Mouse (Mus musculus): Measurements from ENCODE around the gene Pgrmc1. TPM values are rescaled to one million over a fixed set of nuclear protein-coding genes. Genes with fewer than 3 reads are reported as not detected.
"Not testable (repeated sequence)": the region's sequence is repeated elsewhere in the genome, so short reads cannot be mapped to it uniquely, and the experiment has no call there.

Pgrmc1 gene
- polyA plus RNA-seq, 1 experiment from 2014 or later: 154 TPM

DNA sequence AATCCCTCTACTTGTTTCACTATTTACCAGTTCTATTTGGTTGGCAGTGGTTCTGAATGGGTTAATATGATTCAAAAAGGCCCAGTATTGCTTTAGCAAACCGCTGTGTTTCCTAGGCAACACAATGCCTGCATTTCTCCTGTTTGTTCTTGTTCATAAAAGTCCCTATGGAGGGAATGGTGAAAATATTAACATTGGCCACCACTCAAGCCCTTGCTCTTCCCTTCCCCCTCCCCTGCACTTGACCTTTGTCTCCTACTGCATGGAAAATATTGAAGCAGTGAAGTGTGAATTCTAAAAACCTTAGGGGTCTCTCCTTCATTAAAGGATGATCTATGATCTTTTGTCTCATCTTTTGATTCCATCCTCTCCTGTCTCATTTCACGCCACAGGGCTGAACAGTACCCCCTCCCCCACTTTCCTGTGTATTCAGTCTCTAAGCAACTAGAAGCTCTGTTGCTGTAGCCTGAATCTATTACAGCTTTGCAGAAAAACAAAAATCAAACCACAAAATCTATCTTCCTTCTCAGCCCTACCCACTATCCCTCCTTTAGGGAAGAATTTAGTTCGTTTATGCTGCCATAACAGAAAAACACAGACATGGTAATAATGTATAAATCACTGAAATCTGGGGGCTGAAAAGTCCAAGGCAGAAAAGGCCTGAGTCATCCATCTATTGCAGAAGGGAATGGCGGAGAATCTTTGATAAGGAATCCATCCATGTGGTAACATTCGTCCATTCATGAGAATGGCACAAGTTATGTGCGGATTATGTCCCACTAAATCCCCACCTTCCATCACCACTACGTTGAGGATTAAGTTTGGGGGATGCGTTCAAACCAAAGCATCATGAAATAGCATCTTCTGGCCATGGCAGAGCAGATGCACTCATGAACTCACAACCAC lies 10.4 kb upstream of the Pgrmc1 start:
- CTCF ChIA-PET: no interaction called here
- TF ChIP-seq CTCF (IDR thresholded peaks at IDR 0.05): no peak
- POLR2A ChIA-PET: no interaction called here
- in situ Hi-C loops (cut with MboI; ENCODE audit: low pct_unique_long_range_greater_than_20kb): no loop called here
- H3K27me3 ChIP-seq: peaks cover 30% of the 10 kb centered on the region
- DNase-seq (ENCODE audit: low read depth, low spot score): no peak
- no peak for ATAC-seq

DNA sequence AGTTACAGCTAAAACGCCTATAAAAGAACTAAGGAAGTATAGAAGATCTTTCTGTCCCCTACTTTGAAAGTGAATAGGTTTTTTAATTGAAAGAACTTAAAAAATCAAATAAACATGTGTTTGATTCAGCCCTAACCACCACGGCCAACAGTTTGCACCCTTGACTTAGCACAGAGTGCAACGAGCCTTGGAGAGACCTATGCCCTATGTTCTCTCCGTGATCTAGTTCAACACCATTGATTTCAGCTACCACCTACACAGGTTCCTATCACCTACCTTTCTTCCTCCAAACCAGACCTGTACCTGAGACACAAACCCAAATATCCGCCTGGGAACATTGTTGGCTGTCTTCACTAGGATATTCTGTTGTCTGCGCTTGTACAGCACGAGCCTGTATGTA lies 7.7 kb upstream of the Pgrmc1 start:
- DNase-seq (ENCODE audit: low read depth, low spot score) (no peak), ATAC-seq (no peak)
- POLR2A ChIA-PET: interaction anchor here (0.7 kb wide), 1 partner anchor 11 kb away, joined by 4 read pairs; no protein-coding TSS in a partner anchor
- CTCF ChIA-PET: no interaction called here
- in situ Hi-C loops (cut with MboI; ENCODE audit: low pct_unique_long_range_greater_than_20kb): no loop called here
- no peak for TF ChIP-seq CTCF (IDR thresholded peaks at IDR 0.05)
- peaks cover 35% of the 10 kb centered on the region for H3K27me3 ChIP-seq

DNA sequence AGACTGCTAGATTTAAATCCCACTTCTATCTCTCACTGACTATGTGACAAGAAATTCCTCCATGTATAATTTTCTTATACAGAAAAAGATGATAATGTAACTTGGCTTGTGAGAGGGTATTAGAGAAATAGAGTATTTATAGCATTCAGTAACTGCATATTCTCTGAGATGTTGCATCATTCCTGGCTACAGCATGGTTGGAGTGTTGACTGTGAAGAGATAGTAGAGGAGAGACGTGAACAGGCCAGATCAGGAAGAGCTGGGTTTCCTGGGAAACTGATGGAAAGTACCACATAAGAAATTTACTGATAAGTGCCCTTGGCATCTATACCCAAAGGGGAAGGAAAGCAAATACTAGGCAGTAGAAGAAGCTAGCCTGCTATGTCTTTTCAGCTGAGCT lies 6.9 kb upstream of the Pgrmc1 start:
- in situ Hi-C loops (cut with MboI; ENCODE audit: low pct_unique_long_range_greater_than_20kb): no loop called here
- H3K27me3 ChIP-seq: peaks cover 31% of the 10 kb centered on the region
- DNase-seq (ENCODE audit: low read depth, low spot score): no peak

DNA sequence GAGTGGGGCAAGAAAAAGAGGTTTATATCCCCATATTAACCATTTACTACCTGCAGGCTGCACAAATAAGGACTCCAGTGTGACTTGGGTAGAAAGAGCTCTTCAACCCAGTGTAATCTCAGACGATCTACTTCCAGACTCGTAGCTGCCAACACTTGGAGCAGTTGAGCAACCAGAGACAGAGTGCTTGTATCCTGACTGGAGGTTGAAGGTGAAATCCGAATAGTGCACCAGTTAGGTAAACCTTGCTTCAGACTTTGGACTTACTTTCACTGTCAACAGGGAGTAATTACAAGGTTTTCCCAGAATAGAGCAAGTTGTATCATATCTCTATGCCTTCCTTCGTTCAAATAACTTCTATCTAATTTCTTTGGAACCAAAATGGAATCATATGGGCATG lies 6.5 kb upstream of the Pgrmc1 start:
- DNase-seq (ENCODE audit: low read depth, low spot score): no peak
- ATAC-seq: no peak
- TF ChIP-seq CTCF (IDR thresholded peaks at IDR 0.05): no peak
- POLR2A ChIA-PET: no interaction called here
- peaks cover 29% of the 10 kb centered on the region for H3K27me3 ChIP-seq
- in situ Hi-C loops (cut with MboI; ENCODE audit: low pct_unique_long_range_greater_than_20kb): no loop called here
- CTCF ChIA-PET: interaction anchor here (1.3 kb wide), 1 partner anchor 11 kb away, joined by 4 read pairs; no protein-coding TSS in a partner anchor

More for the DNA sequence above, 6.9 kb upstream of the Pgrmc1 start:
- no peak for TF ChIP-seq CTCF (IDR thresholded peaks at IDR 0.05)
- no peak for ATAC-seq
- ChIA-PET POLR2A (no interaction called here), CTCF (interaction anchor here (1.3 kb wide), 1 partner anchor 11 kb away, joined by 4 read pairs; no protein-coding TSS in a partner anchor)

DNA sequence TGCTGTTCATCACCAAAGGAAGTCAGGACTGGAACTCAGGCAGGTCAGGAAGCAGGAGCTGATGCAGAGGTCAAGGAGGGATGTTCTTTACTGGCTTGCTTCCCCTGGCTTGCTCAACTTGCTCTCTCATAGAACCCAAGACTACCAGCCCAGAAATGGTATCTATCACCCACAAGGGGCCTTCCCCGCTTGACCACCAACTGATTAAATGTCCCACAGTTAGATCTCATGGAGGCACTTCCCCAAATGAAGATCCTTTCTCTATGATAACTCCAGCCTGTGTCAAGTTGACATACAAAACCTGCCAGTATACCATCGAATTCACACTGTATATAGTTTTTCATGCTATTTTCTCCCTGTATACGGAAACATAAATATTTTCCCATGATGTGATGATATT lies 2.8 kb upstream of the Pgrmc1 start:
- in situ Hi-C loops (cut with MboI; ENCODE audit: low pct_unique_long_range_greater_than_20kb): no loop called here
- TF ChIP-seq CTCF (IDR thresholded peaks at IDR 0.05): no peak
- ChIA-PET POLR2A (no interaction called here), CTCF (no interaction called here)
- peaks cover 23% of the 10 kb centered on the region for H3K27me3 ChIP-seq
- no peak for ATAC-seq
- DNase-seq (ENCODE audit: low read depth, low spot score): no peak

DNA sequence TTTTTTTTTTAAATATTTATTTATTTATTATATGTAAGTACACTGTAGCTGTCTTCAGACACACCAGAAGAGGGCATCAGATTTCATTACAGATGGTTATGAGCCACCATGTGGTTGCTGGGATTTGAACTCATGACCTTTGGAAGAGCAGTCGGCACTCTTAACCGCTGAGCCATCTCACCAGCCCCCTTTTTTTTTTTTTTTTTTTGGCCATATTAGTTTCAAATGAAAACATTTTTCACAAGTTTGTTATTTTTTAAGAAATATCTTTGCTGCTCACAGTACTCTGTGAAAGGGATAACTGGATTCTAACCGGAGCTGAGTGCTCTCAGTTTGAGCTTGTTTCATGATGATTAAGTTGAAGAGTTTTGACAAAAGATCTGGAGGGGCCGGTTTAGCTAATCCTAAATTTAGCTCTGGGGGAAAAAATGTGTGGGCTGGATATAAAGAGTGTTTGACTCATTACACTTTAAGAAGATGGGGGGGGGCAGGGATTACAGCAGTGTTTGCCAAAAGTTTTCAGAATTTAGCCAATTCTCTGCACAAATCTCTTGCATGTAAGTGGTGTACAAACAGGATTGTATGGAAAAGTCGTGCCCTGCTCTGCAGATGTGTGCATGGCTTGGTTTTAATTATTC lies 1.4 kb upstream of the Pgrmc1 start:
- ATAC-seq; CTCF ChIA-PET; POLR2A ChIA-PET; in situ Hi-C loops (cut with MboI; ENCODE audit: low pct_unique_long_range_greater_than_20kb); DNase-seq (ENCODE audit: low read depth, low spot score): not testable (repeated sequence)
- H3K27me3 ChIP-seq: peaks cover 25% of the 10 kb centered on the region

DNA sequence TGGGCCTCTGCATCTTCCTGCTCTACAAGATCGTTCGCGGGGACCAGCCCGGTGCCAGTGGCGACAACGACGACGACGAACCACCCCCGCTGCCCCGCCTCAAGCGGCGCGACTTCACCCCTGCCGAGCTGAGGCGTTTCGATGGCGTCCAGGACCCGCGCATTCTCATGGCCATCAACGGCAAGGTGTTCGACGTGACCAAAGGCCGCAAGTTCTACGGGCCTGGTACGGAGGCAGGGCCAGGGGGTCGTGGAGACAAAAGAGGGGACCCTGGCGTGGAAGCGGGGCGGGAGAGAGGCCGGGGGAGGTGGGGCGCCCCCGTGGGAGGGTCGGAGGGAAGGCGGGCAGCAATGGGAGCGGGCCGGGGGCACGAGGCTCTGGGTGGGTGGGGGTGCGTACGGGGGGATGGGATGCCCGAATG lies 394 bp downstream of the Pgrmc1 start:
- CTCF ChIA-PET: no interaction called here

DNA sequence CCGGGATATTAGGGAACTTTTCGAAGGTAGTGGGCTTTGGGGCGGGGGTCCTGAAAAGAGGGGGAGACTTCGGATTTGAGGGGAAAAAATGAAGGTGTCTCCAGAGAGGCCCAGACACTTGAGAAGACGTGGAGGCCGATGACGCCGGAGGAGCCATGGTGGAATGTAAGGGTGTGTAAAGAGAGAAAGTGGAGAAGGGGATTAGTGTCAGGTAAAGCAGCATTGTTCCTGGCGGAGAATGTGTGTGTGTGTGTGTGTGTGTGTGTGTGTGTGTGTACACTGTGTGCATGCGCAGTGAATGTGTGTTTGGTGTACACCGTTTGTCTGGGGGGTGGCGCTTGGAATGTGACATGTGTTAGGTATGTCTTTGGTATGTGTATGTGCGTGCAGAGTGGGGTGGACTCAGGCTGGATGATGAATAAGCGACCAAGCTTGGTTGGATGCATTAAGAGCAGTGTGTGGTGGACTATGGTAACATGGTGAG lies 897 bp downstream of the Pgrmc1 start:
- peaks cover 24% of the 10 kb centered on the region for H3K27me3 ChIP-seq
- ChIA-PET CTCF (no interaction called here), POLR2A (no interaction called here)
- DNase-seq (ENCODE audit: low read depth, low spot score) (no peak), ATAC-seq (peak; percentile 32)
- no peak for TF ChIP-seq CTCF (IDR thresholded peaks at IDR 0.05)
- in situ Hi-C loops (cut with MboI; ENCODE audit: low pct_unique_long_range_greater_than_20kb): no loop called here

More for the DNA sequence above, 394 bp downstream of the Pgrmc1 start:
- TF ChIP-seq CTCF (IDR thresholded peaks at IDR 0.05): no peak
- H3K27me3 ChIP-seq: peaks cover 25% of the 10 kb centered on the region
- DNase-seq (ENCODE audit: low read depth, low spot score) (no peak), ATAC-seq (peak; percentile 45)
- in situ Hi-C loops (cut with MboI; ENCODE audit: low pct_unique_long_range_greater_than_20kb): no loop called here
- POLR2A ChIA-PET: no interaction called here

DNA sequence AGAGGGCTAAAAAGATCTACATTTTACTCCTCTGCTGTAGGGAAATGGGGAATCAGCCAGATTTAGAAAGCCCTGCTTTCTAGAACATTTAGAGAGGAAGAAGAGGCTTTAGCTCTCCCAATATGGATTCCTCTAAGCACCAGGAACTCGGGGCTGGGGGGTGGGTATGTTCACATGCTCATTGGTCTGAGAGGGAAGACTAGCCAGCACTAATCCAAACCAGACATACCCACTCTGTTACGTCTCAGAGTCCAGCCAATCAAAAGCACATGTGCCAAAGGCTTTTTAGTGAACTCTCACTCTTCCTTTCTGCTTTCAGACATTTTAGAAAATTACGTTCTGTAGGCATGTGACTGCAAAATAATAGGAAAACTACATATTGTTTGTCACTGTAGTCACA lies 1.6 kb downstream of the Pgrmc1 start:
- in situ Hi-C loops (cut with MboI; ENCODE audit: low pct_unique_long_range_greater_than_20kb): no loop called here
- POLR2A ChIA-PET: no interaction called here
- DNase-seq (ENCODE audit: low read depth, low spot score): no peak
- ATAC-seq: no peak
- peaks cover 20% of the 10 kb centered on the region for H3K27me3 ChIP-seq
- CTCF ChIA-PET: no interaction called here
- no peak for TF ChIP-seq CTCF (IDR thresholded peaks at IDR 0.05)

DNA sequence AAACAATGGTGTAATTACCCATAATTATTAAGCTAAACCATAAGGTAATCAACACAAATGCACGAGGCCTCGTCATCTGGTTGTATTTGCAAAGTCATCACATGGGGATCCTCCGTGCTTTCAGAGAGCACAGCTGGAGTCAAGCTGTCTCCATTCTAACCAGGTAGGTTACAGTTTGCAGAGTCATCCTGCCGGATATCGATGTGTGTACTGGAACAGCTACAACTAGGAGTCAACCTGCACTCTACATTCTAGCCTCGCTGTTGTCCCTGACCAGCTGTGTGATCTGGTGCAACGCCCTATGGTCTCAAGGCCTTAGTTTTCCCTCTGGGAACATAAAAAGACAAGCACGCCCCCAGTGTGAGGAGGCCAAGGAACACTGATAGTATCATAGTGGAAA lies 2.1 kb downstream of the Pgrmc1 start:
- in situ Hi-C loops (cut with MboI; ENCODE audit: low pct_unique_long_range_greater_than_20kb): no loop called here
- POLR2A ChIA-PET: no interaction called here
- ATAC-seq (no peak), DNase-seq (ENCODE audit: low read depth, low spot score) (no peak)
- peaks cover 18% of the 10 kb centered on the region for H3K27me3 ChIP-seq
- no peak for TF ChIP-seq CTCF (IDR thresholded peaks at IDR 0.05)
- CTCF ChIA-PET: no interaction called here

DNA sequence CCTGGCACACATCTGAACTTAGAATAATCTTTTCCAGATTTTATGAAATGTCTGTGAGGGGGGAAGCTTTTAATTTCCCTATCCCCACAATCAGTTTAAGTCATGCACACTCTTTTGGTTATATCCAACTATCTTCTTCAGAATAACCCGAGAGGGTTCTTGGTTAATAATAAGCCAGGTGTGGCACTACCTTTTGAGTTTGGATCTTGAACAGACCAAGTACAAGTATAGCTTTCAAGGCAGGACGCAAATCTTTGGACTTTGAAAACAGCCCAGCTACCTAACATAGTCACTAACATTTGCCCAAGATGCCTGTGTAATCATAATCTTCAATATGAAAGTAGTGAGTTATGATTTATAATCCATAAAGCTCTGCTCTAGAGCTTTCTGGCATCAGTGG lies 4.9 kb downstream of the Pgrmc1 start:
- H3K27me3 ChIP-seq: peaks cover 16% of the 10 kb centered on the region
- POLR2A ChIA-PET: no interaction called here
- no peak for ATAC-seq
- CTCF ChIA-PET: interaction anchor here (1.6 kb wide), 1 partner anchor 11 kb away, joined by 4 read pairs; no protein-coding TSS in a partner anchor
- no peak for TF ChIP-seq CTCF (IDR thresholded peaks at IDR 0.05)
- no peak for DNase-seq (ENCODE audit: low read depth, low spot score)
- in situ Hi-C loops (cut with MboI; ENCODE audit: low pct_unique_long_range_greater_than_20kb): no loop called here

All from Patski (cell line).